Mouse (Mus musculus) MEL (cell line): ENCODE results near the gene Klhdc3. TPM values are rescaled to one million over a fixed set of nuclear protein-coding genes. Genes with fewer than 3 reads are reported as not detected.

Experiments used
- DNase-seq: peaks from one replicate; pipeline ENCODE4 v3.0.0; 2011; ENCODE audit warnings: low read depth, low spot score
- H3K27ac ChIP-seq: 2 replicates; pipeline ENCODE4 v1.5.1; 2012; ENCODE audit warnings: low read depth, mild to moderate bottlenecking, control low read depth, low read length, moderate library complexity; ENCODE audit not compliant: control insufficient read depth
- H3K27me3 ChIP-seq, 2 experiments: fragments of 150-350 bp in 1 of 2; sonication (generic) in 1 of 2; 2 replicates each; pipeline ENCODE4 v1.6.1; 2012; ENCODE audit warnings: low read length in 2 of 2, mild to moderate bottlenecking in 2 of 2, improper control_type of control experiment in 1 of 2, moderate library complexity in 1 of 2; ENCODE audit not compliant: insufficient read depth in 2 of 2, control insufficient read depth in 1 of 2
- H3K36me3 ChIP-seq, 2 experiments: 2 replicates each; pipeline ENCODE4 v1.6.1; 2012 to 2014; ENCODE audit warnings: low read length in 2 of 2, improper control_type of control experiment in 1 of 2, inconsistent platforms in 1 of 2, mild to moderate bottlenecking in 1 of 2; ENCODE audit not compliant: insufficient read depth in 2 of 2, control insufficient read depth in 1 of 2
- H3K4me1 ChIP-seq, 2 experiments: fragments of 150-350 bp in 1 of 2; sonication (generic) in 1 of 2; 2 replicates each; pipeline ENCODE4 v1.6.1; 2012; ENCODE audit warnings: low read length in 2 of 2, improper control_type of control experiment in 1 of 2, mild to moderate bottlenecking in 1 of 2; ENCODE audit not compliant: insufficient read depth in 2 of 2, control insufficient read depth in 1 of 2
- H3K4me3 ChIP-seq, 2 experiments: fragments of 150-350 bp in 1 of 2; sonication (generic) in 1 of 2; 2 replicates each; pipeline ENCODE4 v1.5.1; 2012; ENCODE audit warnings: low read depth in 2 of 2, low read length in 2 of 2, mild to moderate bottlenecking in 2 of 2, moderate library complexity in 2 of 2, control low read depth in 1 of 2, improper control_type of control experiment in 1 of 2; ENCODE audit not compliant: control insufficient read depth in 1 of 2, insufficient read depth in 1 of 2
- H3K79me2 ChIP-seq: 2 replicates; pipeline ENCODE4 v1.6.1; 2012; ENCODE audit warnings: mild to moderate bottlenecking, low read length, moderate library complexity; ENCODE audit not compliant: control insufficient read depth, poor library complexity, insufficient read depth
- H3K9ac ChIP-seq: 2 replicates; pipeline ENCODE4 v1.6.1; 2012; ENCODE audit warnings: low read depth, mild to moderate bottlenecking, control low read depth, low read length, moderate library complexity; ENCODE audit not compliant: control insufficient read depth, poor library complexity, severe bottlenecking
- H3K9me3 ChIP-seq: fragments of 150-350 bp; sonication (generic); replicated peaks from 2 replicates; pipeline ENCODE4 v1.6.1; 2012; ENCODE audit warnings: mild to moderate bottlenecking, low read length, improper control_type of control experiment, moderate library complexity; ENCODE audit not compliant: insufficient read depth
- BHLHE40 ChIP-seq: IDR thresholded peaks from 2 replicates; pipeline ENCODE4 v1.6.1; 2012; ENCODE audit warnings: low read depth, mild to moderate bottlenecking, inconsistent platforms, low read length, improper control_type of control experiment, borderline replicate concordance
- CHD1 ChIP-seq: IDR thresholded peaks from 2 replicates; pipeline ENCODE4 v1.6.1; 2012; ENCODE audit warnings: low read depth, mild to moderate bottlenecking, inconsistent platforms, low read length, improper control_type of control experiment
- CHD2 ChIP-seq: IDR thresholded peaks from 2 replicates; pipeline ENCODE4 v1.6.1; 2011; ENCODE audit warnings: low read length, improper control_type of control experiment
- CTCF ChIP-seq, 3 experiments: IDR thresholded peaks in 2 of 3; conservative IDR thresholded peaks in 1 of 3; 2 replicates each; pipeline ENCODE4 v1.5.1; 2011 to 2012; ENCODE audit warnings: low read length in 3 of 3, low read depth in 2 of 3, mild to moderate bottlenecking in 2 of 3, improper control_type of control experiment in 1 of 3, inconsistent platforms in 1 of 3, mixed read lengths in 1 of 3, moderate library complexity in 1 of 3; ENCODE audit not compliant: control insufficient read depth in 1 of 3, insufficient read depth in 1 of 3, poor library complexity in 1 of 3, severe bottlenecking in 1 of 3
- E2F4 ChIP-seq: IDR thresholded peaks from 2 replicates; pipeline ENCODE4 v1.6.1; 2011; ENCODE audit warnings: low read depth, low read length, improper control_type of control experiment, borderline replicate concordance
- ELF1 ChIP-seq: IDR thresholded peaks from 2 replicates; pipeline ENCODE4 v1.6.1; 2014; ENCODE audit warnings: low read depth, mild to moderate bottlenecking, inconsistent platforms, low read length, improper control_type of control experiment, moderate library complexity
- EP300 ChIP-seq, 2 experiments: IDR thresholded peaks; 2 replicates each; pipeline ENCODE4 v1.6.1; 2011; ENCODE audit warnings: improper control_type of control experiment in 2 of 2, low read length in 2 of 2, low read depth in 1 of 2, mild to moderate bottlenecking in 1 of 2
- ETS1 ChIP-seq: IDR thresholded peaks from 2 replicates; pipeline ENCODE4 v1.6.1; 2012; ENCODE audit warnings: low read depth, mild to moderate bottlenecking, inconsistent platforms, low read length, improper control_type of control experiment, moderate library complexity
- GABPA ChIP-seq: IDR thresholded peaks from 2 replicates; pipeline ENCODE4 v1.6.1; 2012; ENCODE audit warnings: low read depth, mild to moderate bottlenecking, inconsistent platforms, low read length, improper control_type of control experiment, moderate library complexity
- GATA1 ChIP-seq: IDR thresholded peaks from 2 replicates; pipeline ENCODE4 v1.6.1; 2011; ENCODE audit warnings: low read depth, low read length, improper control_type of control experiment
- HCFC1 ChIP-seq: IDR thresholded peaks from 2 replicates; pipeline ENCODE4 v1.6.1; 2012; ENCODE audit warnings: low read depth, mild to moderate bottlenecking, inconsistent platforms, low read length, improper control_type of control experiment, moderate library complexity
- JUND ChIP-seq: IDR thresholded peaks from 2 replicates; pipeline ENCODE4 v1.6.1; 2011; ENCODE audit warnings: low read depth, mild to moderate bottlenecking, improper control_type of control experiment, low read length
- KAT2A ChIP-seq: conservative IDR thresholded peaks from 2 replicates; pipeline ENCODE4 v1.6.1; 2012; ENCODE audit warnings: low read depth, low read length, improper control_type of control experiment, inconsistent platforms
- MAFK ChIP-seq: IDR thresholded peaks from 2 replicates; pipeline ENCODE4 v1.6.1; 2011; ENCODE audit warnings: low read depth, mild to moderate bottlenecking, low read length, improper control_type of control experiment, borderline replicate concordance
- MAX ChIP-seq: IDR thresholded peaks from 2 replicates; pipeline ENCODE4 v1.6.1; 2011; ENCODE audit warnings: low read length, improper control_type of control experiment
- MAZ ChIP-seq: IDR thresholded peaks from 2 replicates; pipeline ENCODE4 v1.6.1; 2012; ENCODE audit warnings: low read depth, mild to moderate bottlenecking, inconsistent platforms, low read length, improper control_type of control experiment
- MXI1 ChIP-seq: IDR thresholded peaks from 2 replicates; pipeline ENCODE4 v1.6.1; 2011; ENCODE audit warnings: mild to moderate bottlenecking, low read depth, low read length, improper control_type of control experiment
- MYB ChIP-seq: IDR thresholded peaks from 2 replicates; pipeline ENCODE4 v1.6.1; 2011; ENCODE audit warnings: mild to moderate bottlenecking, low read depth, low read length, improper control_type of control experiment
- MYC ChIP-seq: IDR thresholded peaks from 2 replicates; pipeline ENCODE4 v1.6.1; 2011; ENCODE audit warnings: low read depth, mild to moderate bottlenecking, low read length, improper control_type of control experiment, moderate library complexity
- NELFE ChIP-seq: IDR thresholded peaks from 2 replicates; pipeline ENCODE4 v1.6.1; 2011; ENCODE audit warnings: low read depth, low read length, improper control_type of control experiment
- NRF1 ChIP-seq: IDR thresholded peaks from 2 replicates; pipeline ENCODE4 v1.6.1; 2014; ENCODE audit warnings: low read depth, mild to moderate bottlenecking, inconsistent platforms, low read length, improper control_type of control experiment, moderate library complexity; ENCODE audit not compliant: poor library complexity, insufficient read depth, severe bottlenecking
- POLR2A ChIP-seq, 2 experiments: IDR thresholded peaks; 2 replicates each; pipeline ENCODE4 v1.6.1; 2011 to 2012; ENCODE audit warnings: low read length in 2 of 2, mild to moderate bottlenecking in 2 of 2, control low read depth in 1 of 2, improper control_type of control experiment in 1 of 2, low read depth in 1 of 2, moderate library complexity in 1 of 2; ENCODE audit not compliant: control insufficient read depth in 1 of 2, insufficient read depth in 1 of 2, poor library complexity in 1 of 2
- POLR2AphosphoS2 ChIP-seq: IDR thresholded peaks from 2 replicates; pipeline ENCODE4 v1.6.1; 2011; ENCODE audit warnings: low read length, improper control_type of control experiment
- POLR2AphosphoS5 ChIP-seq: IDR thresholded peaks from 2 replicates; pipeline ENCODE4 v1.6.1; 2012; ENCODE audit warnings: low read depth, borderline replicate concordance, mild to moderate bottlenecking, inconsistent platforms, low read length, moderate library complexity, mixed read lengths
- RAD21 ChIP-seq: IDR thresholded peaks from 2 replicates; pipeline ENCODE4 v1.6.1; 2011; ENCODE audit warnings: mild to moderate bottlenecking, low read depth, low read length, improper control_type of control experiment
- RCOR1 ChIP-seq: IDR thresholded peaks from 2 replicates; pipeline ENCODE4 v1.6.1; 2012; ENCODE audit warnings: low read depth, mild to moderate bottlenecking, inconsistent platforms, low read length, improper control_type of control experiment
- SMC3 ChIP-seq: IDR thresholded peaks from 2 replicates; pipeline ENCODE4 v1.6.1; 2011; ENCODE audit warnings: low read depth, low read length, improper control_type of control experiment
- TAL1 ChIP-seq: IDR thresholded peaks from 2 replicates; pipeline ENCODE4 v1.6.1; 2012; ENCODE audit warnings: mild to moderate bottlenecking, inconsistent platforms, low read length, moderate library complexity, mixed read lengths
- TBP ChIP-seq: IDR thresholded peaks from 2 replicates; pipeline ENCODE4 v1.8.0; 2011; ENCODE audit warnings: low read depth, low read length, improper control_type of control experiment
- TCF12 ChIP-seq: IDR thresholded peaks from 2 replicates; pipeline ENCODE4 v1.6.1; 2014; ENCODE audit warnings: low read depth, mild to moderate bottlenecking, inconsistent platforms, low read length, improper control_type of control experiment, moderate library complexity
- UBTF ChIP-seq: IDR thresholded peaks from 2 replicates; pipeline ENCODE4 v1.6.1; 2012; ENCODE audit warnings: low read depth, mild to moderate bottlenecking, inconsistent platforms, low read length, improper control_type of control experiment, moderate library complexity, borderline replicate concordance; ENCODE audit not compliant: insufficient read depth
- USF1 ChIP-seq: IDR thresholded peaks from 2 replicates; pipeline ENCODE4 v1.6.1; 2014; ENCODE audit warnings: low read depth, mild to moderate bottlenecking, inconsistent platforms, low read length, improper control_type of control experiment, moderate library complexity
- USF2 ChIP-seq, 2 experiments: IDR thresholded peaks; 2 replicates each; pipeline ENCODE4 v1.6.1; 2011 to 2012; ENCODE audit warnings: improper control_type of control experiment in 2 of 2, low read length in 2 of 2, borderline replicate concordance in 1 of 2, inconsistent platforms in 1 of 2, low read depth in 1 of 2, mild to moderate bottlenecking in 1 of 2; ENCODE audit not compliant: insufficient read depth in 1 of 2
- ZC3H11A ChIP-seq: IDR thresholded peaks from 2 replicates; pipeline ENCODE4 v1.6.1; 2012; ENCODE audit warnings: low read depth, mild to moderate bottlenecking, inconsistent platforms, low read length, improper control_type of control experiment
- ZMIZ1 ChIP-seq: IDR thresholded peaks from 2 replicates; pipeline ENCODE4 v1.6.1; 2012; ENCODE audit warnings: low read depth, mild to moderate bottlenecking, inconsistent platforms, low read length, improper control_type of control experiment, moderate library complexity
- ZNF384 ChIP-seq: IDR thresholded peaks from 2 replicates; pipeline ENCODE4 v1.6.1; 2012; ENCODE audit warnings: low read depth, mild to moderate bottlenecking, inconsistent platforms, low read length, improper control_type of control experiment
- polyA plus RNA-seq, 2 experiments: library from polyadenylated mRNA; stranded (reverse) in 1 of 2; unstranded in 1 of 2; fragments of >175 nt in 1 of 2; fragments of >200 nt in 1 of 2; gene quantifications; 2 replicates each; pipeline versions ENCODE4 v1.2.1 to v1.2.4; 2012; ENCODE audit warnings: low replicate concordance in 2 of 2, low read depth in 1 of 2; ENCODE audit not compliant: insufficient read length in 2 of 2, insufficient read depth in 1 of 2, missing spikeins in 1 of 2
- total RNA-seq: library from RNA; depleted of rRNA; stranded (reverse); fragments of 300-350 nt; gene quantifications from 2 replicates; pipeline ENCODE4 v1.2.3, GENCODE M21; 2012

The Klhdc3 gene
- total and polyA plus RNA-seq, 3 experiments, result 95.0 to 203 TPM; not detected in 1

GRCm38 (mm10) chr17:46673850-46674529 lies 6.7 kb downstream of the Klhdc3 start, which contains the start of gene Rrp36:
Rrp36 (minus strand) TSS chr17:46674352.
- peaks cover 0 to 14% of the 10 kb centered on the region in 2 experiments; a peak in 3 of 4 replicates for H3K4me1 ChIP-seq
- no peaks in the 10 kb centered on the region for H3K9me3 ChIP-seq
- H3K36me3 ChIP-seq, result peaks cover 0 to 13% of the 10 kb centered on the region in 2 experiments; a peak in 2 of 4 replicates
- TF ChIP-seq MXI1 (peak; percentile 93), MYC (0 out of 2 replicates have a peak, but pooled peaks have one; percentile 74), MYB (no peak), CHD2 (peak; percentile 60; the same call in 1 of the 2 replicates), RCOR1 (peak; percentile 45; the same call in 1 of the 2 replicates), ZC3H11A (no peak), UBTF (no peak), ELF1 (peak; percentile 97), TBP (peak; percentile 68), TCF12 (peak; percentile 46), JUND (no peak), CHD1 (no peak), KAT2A (no peak; the same call in 1 of the 2 replicates), TAL1 (no peak), E2F4 (no peak), NRF1 (0 out of 2 replicates have a peak, but pooled peaks have one; percentile 37), USF2 (IDR thresholded peaks at IDR 0.05; ENCODE audit: borderline replicate concordance in 1 of 2, insufficient read depth in 1 of 2, low read depth in 1 of 2, low read length in 2 of 2) (no peak), USF1 (0 out of 2 replicates have a peak, but pooled peaks have one; percentile 15), POLR2AphosphoS2 (peak; percentile 100), CTCF (IDR thresholded peaks at IDR 0.05 in 2 of 3, conservative IDR thresholded peaks at IDR 0.05 in 1 of 3; ENCODE audit: control insufficient read depth in 1 of 3, insufficient read depth in 1 of 3, low read depth in 2 of 3, low read length in 3 of 3, poor library complexity in 1 of 3, severe bottlenecking in 1 of 3) (no peak), ETS1 (peak; percentile 48), BHLHE40 (peak; percentile 36; the same call in 1 of the 2 replicates), GATA1 (no peak), EP300 (IDR thresholded peaks at IDR 0.05; ENCODE audit: low read depth in 1 of 2, low read length in 2 of 2) (no peak), POLR2A (IDR thresholded peaks at IDR 0.05; ENCODE audit: control insufficient read depth in 1 of 2, insufficient read depth in 1 of 2, low read depth in 1 of 2, low read length in 2 of 2, poor library complexity in 1 of 2) (peak; percentile 91 to 94), MAZ (no peak), POLR2AphosphoS5 (peak; percentile 70; the same call in 1 of the 2 replicates), RAD21 (no peak), GABPA (no peak), MAFK (no peak), SMC3 (no peak; the same call in 1 of the 2 replicates), ZMIZ1 (peak; percentile 97), MAX (peak; percentile 86), HCFC1 (peak; percentile 91), ZNF384 (no peak), NELFE (peak; percentile 81)

More at GRCm38 (mm10) chr17:46673850-46674529, 6.7 kb downstream of the Klhdc3 start, which contains the start of gene Rrp36:
- H3K27ac ChIP-seq, result peak within 1 kb of the TSS; percentile 81
- peak within 1 kb of the TSS; percentile 88 for H3K9ac ChIP-seq
- no peaks in the 10 kb centered on the region for H3K27me3 ChIP-seq
- peak; percentile 97 for DNase-seq
- peak within 1 kb of the TSS; percentile 82 to 89 for H3K4me3 ChIP-seq
- H3K79me2 ChIP-seq, result peaks cover 24% of the 10 kb centered on the region
